ENCODE assay signal across 9 mouse cellular contexts in genomic region chr1:68106543-68106860, GRCm38 (mm10).
DNase-seq lines count a peak whose midpoint lies in the region; ATAC-seq and TF ChIP-seq lines count a peak whose summit lies in the region.
"Had no signal": no experiment of that assay in that cellular context is flagged by ENCODE, and none has a peak within 500 bp of the region (broad histone marks: within the 10 kb centered on the region; RNA-seq: fewer than 3 reads in every experiment).

No protein-coding gene starts in this region.

- no peak overlapping the region for H3K4me2 ChIP-seq in liver, embryonic 14.5 days (ENCODE audit: low read depth)
- H3K4me2 ChIP-seq: heart, embryonic 13.5 days had no signal

- no peaks in the 10 kb centered on the region for H3K9me3 ChIP-seq in liver, embryonic 14.5 days (ENCODE audit: control insufficient read depth, low read length)
- H3K9me3 ChIP-seq: heart, embryonic 13.5 days had no signal

- no peak overlapping the region for H3K9ac ChIP-seq in liver, embryonic 14.5 days (replicated peaks)
- H3K9ac ChIP-seq: heart, embryonic 13.5 days had no signal

- intact Hi-C loops in gastrocnemius, postnatal 36 days (cut with DNase I): loop anchor here (5.0 kb wide), 1 partner anchor 1031 kb away; no protein-coding TSS in a partner anchor

- no peak overlapping the region for H3K4me3 ChIP-seq in liver, embryonic 14.5 days (ENCODE audit: insufficient read depth in 1 of 2, low read depth in 2 of 2, low read length in 2 of 2)
- H3K4me3 ChIP-seq: heart, embryonic 13.5 days had no signal

- no peak overlapping the region for H3K27ac ChIP-seq in liver, embryonic 14.5 days
- H3K27ac ChIP-seq: heart, embryonic 13.5 days had no signal

- no peak for TF ChIP-seq EP300 in liver, embryonic 14.5 days (IDR thresholded peaks at IDR 0.05; ENCODE audit: low read depth)

- peak; percentile 16; the same call in 1 of the 2 replicates for TF ChIP-seq CTCF in liver, embryonic 14.5 days (IDR thresholded peaks at IDR 0.05; ENCODE audit: low read depth)

- WGBS in liver, embryonic 14.5 days (ENCODE audit: insufficient replicate concordance): 57% methylated on average over 3 of the region's 3 CpGs

- no peaks in the 10 kb centered on the region for H3K4me1 ChIP-seq in liver, embryonic 14.5 days (replicated peaks; ENCODE audit: control insufficient read depth in 2 of 2, insufficient read depth in 2 of 2, low read length in 1 of 2)
- H3K4me1 ChIP-seq: heart, embryonic 13.5 days had no signal

- no peak for ATAC-seq in liver, embryonic 14.5 days (ENCODE audit: insufficient read depth)

- no peaks in the 10 kb centered on the region for H3K27me3 ChIP-seq in liver, embryonic 14.5 days (ENCODE audit: control insufficient read depth, insufficient read depth, low read length)
- H3K27me3 ChIP-seq: heart, embryonic 13.5 days had no signal

- no peaks in the 10 kb centered on the region for H3K36me3 ChIP-seq in liver, embryonic 14.5 days (replicated peaks; ENCODE audit: control insufficient read depth, insufficient read depth, low read depth)
- H3K36me3 ChIP-seq: heart, embryonic 13.5 days had no signal

- peak; percentile 23 for DNase-seq in heart, postnatal 4 days
- no peak for DNase-seq in heart, adult 9 months (ENCODE audit: low spot score in 2 of 2)
- peak; percentile 7 for DNase-seq in thymus, postnatal 4 days
- DNase-seq in thymus, adult 18-20 months: no peak
- peak; percentile 62 to 69 for DNase-seq in cerebellum, postnatal 36 days
- DNase-seq in liver, embryonic 14.5 days (ENCODE audit: low read depth in 3 of 3, low spot score in 3 of 3): no peak
- no peak for DNase-seq in spleen, adult 18-20 months
- no peak for DNase-seq in gastrocnemius, postnatal 36 days

Comparison
In these comparisons a context has a peak if more than half of its experiments do, and no peak if none do; other contexts are left out.
1. DNase-seq: peak in heart, postnatal 4 days (single experiment), thymus, postnatal 4 days (single experiment) and cerebellum, postnatal 36 days (2 of 2); none in heart, adult 9 months (0 of 2), thymus, adult 18-20 months (0 of 2), liver, embryonic 14.5 days (0 of 3), spleen, adult 18-20 months (0 of 2) and gastrocnemius, postnatal 36 days (0 of 2).